Mouse (Mus musculus) thymus, postnatal 36 days (tissue): ENCODE data around the gene Stard13.

Experiments used
- DNase-seq, 2 experiments: peaks; one replicate each; pipeline ENCODE4 v3.0.0; 2022; ENCODE audit warnings: mixed read lengths in 2 of 2

Gene Stard13

DNA sequence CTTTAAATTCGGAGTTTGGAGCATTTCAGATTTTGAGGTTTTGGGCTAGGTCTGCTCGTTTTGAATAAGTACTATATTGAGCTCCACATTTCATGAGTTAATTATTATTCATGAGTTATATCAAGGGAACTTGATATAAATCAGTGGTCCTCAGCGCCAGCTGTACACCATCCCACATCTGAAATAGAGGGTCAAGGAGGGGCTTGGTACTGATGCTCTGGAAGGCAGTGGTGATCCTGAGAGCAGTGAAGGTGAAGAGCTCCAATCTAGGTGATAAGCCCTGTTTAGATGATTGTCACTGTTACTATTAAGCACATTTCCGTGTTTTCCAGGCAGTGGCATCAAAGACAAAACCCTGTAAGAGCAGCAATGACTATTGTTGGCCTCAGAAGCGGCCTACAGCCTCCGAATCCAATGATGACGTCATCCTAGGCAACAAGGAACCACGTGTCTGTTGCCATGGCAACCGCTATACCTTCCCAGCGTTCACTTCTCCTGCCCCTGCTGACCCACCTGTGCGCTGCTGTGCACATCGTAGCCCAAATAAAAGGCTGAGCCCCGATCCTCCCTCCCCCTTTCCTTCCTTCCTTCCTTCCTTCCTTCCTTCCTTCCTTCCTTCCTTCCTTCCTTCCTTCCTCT, 5.2 kb downstream of the Stard13 start:
- DNase-seq, result no peak

DNA sequence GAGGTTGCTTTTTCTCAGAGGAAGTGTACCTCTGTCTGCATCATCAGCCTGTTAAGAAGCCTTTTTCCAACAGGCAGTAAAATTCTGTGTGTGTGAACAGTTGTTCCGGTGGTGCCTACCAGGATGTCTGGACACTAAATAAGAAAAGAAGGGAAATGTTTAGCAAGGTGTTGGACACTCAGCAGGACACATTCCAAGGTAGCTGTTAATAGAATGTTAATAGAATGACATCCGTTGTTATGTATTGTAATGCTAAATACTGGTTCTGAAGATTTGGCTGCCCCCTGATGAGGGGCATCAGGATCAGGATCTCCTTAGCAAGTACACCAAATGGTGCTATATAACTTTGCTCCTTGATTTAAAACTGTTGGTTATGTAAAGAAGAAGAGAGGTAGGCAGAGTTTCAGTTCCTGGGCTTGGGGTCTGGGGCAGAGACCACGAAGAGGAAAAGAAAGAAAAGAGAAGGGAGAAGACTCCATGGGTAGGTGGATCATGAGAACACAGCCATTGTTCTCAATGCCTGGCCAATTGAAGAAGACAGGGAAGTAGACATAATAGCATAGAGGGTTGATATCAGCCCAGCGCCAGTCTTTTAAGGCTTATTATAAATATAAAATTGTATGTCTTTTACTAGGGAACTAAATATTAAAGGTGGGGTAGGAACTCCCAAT, 9.8 kb downstream of the Stard13 start:
- no peak for DNase-seq

DNA sequence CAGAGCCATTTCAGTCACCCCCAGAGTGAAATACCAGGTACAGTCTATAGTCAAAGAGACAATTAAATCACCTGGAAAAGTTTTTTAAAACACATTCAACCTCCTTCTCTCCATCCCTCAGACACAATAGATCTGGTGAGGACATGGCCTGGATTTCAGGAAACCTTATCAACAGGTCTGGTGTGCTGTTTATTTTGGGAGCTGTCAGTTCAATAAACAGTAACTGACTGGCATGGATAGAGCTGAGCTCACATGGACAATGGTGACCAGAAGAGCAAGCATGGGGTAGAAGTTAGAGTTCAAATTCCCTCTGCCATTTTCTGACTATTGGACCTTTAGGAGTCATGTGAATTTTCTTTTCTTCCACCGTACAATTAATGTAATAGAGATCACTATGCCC, 10.8 kb downstream of the Stard13 start:
- DNase-seq, result no peak

DNA sequence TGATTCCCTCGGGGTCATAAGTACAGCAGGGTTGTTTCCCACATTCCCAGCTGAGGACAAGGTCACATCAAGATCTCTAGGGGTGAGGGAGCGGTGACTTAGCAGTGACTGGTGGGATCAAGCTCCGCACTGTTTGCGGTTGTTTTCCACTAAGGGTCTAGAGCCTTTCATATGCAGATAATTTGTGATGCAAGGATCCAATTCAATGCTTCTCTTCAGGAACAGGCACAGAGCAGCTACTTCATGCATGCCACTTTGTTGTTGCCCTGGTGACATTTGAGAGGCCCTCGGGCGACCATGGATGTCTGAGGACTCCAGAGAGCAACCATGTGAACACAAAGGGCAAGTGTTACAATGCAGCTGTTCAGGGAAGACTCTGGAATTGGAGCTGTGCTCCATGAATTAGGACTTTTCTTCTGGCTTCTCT, 14.9 kb downstream of the Stard13 start:
- DNase-seq, result no peak

DNA sequence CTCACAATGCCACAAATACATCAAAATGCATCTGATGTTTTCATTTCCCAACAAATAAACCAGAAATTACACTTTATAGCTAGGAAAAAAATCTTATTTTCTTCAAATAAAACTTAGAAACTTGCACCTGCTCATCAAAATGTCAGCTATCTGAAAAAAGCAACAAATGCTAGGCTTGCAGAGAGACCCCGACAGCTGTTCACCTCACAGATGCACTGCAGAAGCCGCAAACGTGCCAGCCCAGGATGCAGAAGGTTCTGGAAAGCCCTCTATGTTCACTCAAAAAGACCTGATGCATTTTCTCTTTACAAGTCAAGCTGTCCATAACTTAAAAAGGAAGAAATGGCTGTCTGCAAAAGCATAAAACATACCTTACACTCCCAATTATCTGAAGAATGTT, 20.5 kb downstream of the Stard13 start:
- no peak for DNase-seq

DNA sequence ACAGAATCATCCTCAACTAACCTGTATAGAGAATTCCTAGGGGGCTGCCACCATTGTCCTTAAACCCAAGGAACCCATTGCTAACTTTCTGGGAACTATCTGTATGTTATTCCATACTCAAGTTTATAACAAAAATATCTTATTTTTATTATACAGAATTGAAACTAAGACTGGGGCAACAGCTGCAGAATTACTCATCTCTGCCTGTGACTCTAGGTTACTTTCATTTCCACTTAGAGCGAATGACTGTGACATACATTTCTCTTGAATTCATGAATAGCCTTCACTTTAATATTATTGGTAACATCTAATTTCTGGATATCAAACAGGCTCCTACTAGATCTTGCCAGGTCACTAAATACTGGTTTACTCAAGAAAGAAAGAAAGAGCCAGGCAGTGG, 22.8 kb downstream of the Stard13 start:
- no peak for DNase-seq

DNA sequence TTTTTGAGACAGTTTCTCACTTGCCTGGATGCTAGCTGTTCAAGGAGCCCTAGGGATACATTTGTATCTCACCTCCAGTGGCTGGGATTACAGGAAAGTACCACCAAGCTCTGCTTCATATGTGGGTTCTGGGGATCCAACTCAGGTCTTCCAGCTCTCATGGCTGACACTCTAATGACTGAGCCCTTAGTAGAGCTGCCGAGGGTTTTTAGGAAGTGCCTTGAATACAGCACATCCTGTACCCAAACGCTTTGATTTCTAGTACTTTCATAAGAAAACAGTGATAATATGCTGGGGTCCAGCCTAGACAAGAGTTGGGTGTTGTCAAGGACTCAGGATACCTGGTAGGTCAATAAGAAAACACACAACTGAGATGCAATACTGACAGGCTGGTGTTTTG, 23.6 kb downstream of the Stard13 start:
- no peak for DNase-seq

DNA sequence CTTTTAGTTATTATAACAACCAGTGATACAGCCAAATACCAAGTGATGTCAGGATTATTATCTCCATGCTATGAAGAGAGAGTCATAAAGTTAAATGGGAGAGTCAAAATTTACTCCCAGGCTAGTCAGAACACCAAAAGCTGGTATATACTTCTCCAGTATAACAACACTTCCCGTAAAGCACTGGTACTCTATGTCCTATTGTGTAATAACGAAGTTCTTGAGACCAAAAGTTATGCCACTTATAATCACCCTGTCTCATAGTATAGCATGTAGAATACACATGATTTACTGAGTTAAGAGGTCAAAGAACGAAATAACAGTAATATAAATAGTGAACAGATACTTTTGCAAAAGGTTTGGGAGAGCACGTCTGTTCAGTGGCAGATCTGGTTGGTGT, 28.6 kb downstream of the Stard13 start:
- no peak for DNase-seq

DNA sequence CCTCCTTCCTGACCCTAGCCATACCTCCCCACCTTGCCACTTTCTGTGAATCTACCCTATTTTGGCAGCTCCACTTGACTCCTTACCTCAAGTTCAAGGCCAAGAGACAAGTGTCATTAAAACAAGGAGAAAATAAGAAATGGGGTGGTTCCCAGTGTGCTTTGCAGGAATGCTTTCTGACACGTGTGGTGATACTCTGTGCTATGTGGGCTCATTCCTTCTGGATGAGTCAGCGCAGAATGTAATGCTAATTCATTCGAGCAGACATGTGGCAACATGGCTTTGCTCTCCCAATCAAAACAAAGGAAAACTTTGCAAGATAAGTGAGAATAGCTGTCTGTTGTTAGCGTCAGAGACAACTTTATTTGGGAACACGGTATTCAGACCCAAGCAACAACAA, 30.7 kb downstream of the Stard13 start:
- no peak for DNase-seq

DNA sequence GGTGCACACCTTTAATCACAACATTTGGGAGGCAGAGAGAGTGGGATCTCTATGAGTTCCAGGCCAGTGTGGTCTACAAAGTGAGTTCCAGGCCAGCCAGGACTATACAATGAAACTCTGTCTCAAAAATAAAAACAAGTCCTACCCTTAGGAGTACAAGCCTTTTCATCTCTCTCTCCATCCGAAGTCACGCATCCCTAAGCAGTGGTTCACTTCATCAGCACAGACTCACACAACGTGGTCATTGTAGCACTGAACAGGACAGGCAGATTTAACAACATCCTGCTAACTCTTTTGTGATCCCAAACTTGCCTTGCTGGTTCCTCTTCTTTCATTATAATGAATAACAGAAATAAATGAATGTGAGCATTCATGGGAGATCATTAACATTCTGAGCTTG, 32.4 kb downstream of the Stard13 start:
- no peak for DNase-seq

DNA sequence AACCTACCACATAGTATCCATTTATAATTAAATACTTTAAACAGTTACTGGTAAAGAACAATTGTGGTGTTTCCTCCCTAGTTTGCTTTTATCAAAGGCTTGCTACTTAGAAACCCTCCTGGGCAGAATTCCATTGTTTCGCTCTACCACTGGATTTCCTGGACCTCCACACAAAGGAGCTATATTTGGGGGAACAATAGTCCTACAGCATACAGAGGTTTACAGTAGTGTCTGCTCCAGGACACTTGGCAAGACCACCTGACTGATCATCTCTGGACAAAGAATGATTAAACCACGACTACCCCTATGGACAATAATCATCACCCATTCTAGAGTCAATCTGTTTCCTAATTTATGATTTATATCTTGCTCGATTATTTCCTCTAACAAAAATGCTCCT, 34.4 kb downstream of the Stard13 start:
- no peak for DNase-seq

DNA sequence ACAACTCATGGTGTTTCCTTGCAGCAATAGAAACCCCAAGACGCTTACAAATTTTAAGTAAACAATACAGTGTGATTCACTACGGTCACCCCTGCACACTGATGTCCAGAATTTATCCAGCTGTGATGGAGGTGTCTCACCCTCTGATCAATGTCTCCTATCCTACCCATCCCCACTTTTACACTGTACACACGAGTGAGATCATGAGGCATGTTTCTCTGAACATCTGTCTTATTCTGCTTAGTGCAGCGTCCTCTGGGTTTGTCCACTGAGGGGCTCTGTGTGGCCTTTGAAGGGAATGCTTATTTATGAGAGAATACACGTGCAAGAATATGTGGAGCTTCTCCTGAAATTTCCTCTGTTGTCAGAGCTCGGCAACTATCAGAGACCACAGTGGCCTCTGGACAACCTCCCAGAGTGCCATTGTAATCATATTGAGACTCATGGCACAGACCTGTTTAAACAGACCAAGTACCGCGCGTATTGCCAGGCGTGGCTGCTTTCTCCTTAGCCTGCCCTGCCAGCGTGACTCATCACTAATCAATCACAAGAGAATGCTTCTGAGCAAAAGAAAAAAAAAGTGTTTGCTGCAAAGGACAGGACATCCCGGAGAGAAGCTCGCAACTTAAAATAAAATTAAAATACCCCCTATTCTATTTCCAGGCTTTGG, 36.9 kb downstream of the Stard13 start:
- no peak for DNase-seq

DNA sequence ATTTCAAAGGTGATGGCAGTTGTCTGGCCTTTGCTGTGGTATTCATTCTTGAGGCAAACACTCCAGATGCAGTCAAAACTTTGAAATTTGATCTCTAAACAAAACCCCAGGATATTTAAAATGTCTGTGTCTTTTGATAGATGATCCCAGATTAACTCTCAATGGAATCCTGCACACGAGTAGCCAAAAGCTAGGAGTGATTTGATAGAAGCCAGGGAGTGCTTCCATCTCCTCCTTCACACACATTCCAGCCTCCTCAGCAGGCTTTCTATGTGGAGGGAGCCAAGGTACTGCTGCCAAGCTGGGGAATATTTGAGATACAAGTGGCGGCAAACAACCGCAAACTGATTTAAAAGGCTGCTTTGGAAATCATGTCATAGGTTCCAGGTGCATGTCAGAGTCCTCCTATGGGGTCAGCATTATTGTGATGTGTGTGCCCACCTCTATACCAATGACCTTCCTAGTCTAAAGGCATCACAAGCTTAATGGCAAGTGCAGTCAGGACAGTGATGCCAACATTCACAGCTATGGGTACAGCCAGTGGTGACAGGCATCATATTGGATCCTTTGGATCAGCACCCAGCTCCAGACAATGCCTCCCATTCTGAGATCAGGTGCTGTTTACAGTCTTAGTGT, 39.6 kb downstream of the Stard13 start:
- DNase-seq, result no peak

DNA sequence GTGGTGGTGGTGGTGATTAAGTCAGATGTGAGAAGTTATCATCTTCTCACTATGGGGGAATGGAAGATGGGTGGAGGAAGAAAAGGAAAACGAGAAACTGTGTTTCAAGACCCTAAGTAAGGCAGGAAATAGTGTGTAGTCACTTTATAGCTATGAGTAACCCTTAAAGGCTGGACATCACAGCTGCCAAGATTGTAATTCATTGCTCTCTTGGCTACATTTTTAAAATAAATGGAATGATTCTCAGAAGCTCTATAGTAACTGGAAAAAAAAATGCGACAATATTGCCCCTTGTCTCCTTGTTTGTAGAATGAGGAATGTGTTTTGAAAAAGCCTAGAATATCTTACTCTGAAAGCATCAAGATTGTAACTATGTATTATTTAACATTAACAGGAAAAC, 41.4 kb downstream of the Stard13 start:
- DNase-seq, result no peak

DNA sequence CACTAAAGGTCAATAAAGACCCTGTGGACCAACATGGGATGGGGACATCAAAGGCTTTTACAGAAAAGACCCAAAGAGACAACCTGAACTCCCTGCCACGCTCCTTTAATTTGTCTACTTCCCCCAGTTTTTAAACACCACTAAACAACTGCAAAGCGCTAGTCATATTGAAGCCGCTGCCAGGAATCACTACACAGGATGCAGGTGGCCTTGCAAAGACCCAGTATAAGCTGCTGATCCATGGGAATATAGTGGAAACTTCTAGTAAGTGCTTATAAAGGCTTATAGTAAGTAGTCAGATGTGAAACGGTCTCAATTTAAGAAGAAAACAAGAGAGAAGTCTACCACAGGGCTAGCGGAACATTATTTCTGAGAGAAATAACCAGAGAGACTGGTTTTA, 42.9 kb downstream of the Stard13 start:
- DNase-seq, result no peak

DNA sequence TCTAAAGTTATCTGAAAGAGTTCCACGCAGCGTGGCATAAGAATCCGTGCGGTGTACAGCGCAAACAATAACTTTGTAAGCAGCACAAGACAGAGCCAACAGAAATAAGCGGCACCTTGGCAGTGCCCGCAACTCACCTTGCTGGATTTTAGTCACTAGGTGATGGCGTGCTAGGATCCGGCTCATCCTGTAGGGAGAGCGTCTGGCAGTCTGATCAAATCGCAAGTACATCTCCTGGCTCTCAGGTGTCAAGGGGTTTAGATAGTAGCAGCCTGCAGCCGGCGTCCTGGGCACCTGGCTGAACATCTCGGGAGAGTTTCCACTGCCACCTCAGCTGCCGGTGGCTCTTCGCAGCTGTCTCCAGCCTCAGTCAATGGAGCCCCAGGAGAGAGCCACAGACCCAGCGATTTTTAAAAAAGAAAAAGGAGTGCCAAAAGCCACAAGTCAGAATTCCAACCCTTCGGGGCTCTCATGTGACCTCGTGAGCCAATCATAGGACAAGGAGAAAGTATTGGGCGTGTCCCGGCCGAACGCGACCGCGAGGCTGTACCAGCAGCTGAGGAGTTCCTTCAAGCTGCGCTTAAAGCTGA, 43.8 kb downstream of the Stard13 start:
- DNase-seq, result peak; percentile 5 to 17

DNA sequence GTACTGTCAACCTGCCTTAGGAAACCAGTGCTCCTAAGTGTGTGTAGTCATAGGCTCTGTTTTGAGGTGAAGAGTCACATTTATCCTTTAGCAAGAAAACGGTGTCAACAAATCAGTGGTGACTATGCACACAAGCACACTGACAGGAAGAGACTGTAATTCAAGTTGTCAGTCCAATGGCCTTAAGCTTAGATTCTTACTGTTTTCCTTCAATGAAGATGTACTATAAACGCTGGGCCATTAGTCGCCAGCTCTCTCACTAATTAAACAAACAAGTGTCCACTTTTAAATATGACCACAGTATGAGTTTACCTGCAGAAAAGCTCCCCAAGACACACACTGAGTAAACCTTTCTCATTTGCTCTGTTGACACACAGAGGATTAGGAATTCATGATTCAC, 44.3 kb downstream of the Stard13 start:
- no peak for DNase-seq

DNA sequence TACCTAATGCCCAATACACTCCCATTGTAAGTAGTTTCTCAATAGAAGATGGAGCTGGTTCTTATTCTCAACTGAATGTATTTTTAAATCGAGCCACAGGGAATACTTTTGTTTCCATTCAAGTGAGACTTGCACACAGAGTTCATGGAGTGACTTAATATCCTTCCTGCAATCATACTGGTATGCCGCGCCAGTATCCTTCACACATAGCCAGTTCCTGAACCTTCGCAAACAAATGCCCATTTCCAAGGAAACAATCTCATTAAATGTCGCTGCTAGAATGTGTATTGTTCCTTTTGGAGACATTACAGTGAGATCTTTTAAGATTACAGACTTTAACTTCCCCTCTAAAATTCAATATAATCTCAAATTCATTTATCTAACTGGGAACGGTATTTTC, 45.0 kb downstream of the Stard13 start:
- DNase-seq, result no peak

DNA sequence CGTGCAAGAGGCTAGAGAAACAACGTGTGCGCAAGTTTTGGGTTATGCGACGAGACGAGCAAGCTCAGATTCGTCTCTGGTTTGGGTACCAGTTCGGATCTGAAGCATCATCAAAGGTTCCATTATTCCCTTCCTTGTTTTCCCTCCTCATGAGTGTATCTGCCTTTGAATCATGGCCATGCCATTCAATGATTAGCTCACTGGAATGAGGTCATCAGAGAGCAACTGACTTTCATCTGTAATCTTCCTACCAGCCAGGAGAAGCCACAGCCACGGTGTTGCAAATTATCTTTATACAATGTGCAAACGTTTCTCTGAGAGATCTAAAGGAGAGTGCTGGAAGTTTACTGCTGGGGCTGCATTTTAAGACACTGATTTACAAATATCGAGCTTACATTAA, 46.3 kb downstream of the Stard13 start:
- DNase-seq, result no peak

DNA sequence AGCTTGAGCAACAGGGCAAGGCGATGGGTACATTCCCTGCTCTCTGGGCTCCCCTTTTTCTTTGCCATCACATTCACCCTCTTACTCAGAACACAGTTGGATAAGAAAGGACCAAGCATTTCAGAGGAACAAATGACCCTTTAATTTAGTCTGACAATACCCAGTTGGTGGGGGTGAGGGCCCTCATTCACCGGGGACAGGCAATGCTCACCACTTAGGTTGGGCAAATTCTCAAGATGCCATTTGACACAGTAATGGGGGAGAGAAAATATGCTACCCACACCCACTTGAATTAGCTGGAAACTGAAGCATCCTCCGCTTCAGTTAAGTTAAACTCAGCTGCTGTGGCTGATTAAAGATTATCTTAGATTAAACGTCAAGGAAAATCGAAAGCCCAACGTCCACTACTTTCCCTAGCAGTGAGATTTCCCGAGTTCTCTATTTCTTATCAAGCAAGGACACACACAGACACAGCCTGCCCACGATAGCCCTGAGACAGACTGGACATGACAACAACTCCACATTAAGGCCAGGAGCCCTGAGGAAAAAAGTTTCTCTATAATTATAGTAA, 48.3 kb downstream of the Stard13 start:
- DNase-seq, result no peak

DNA sequence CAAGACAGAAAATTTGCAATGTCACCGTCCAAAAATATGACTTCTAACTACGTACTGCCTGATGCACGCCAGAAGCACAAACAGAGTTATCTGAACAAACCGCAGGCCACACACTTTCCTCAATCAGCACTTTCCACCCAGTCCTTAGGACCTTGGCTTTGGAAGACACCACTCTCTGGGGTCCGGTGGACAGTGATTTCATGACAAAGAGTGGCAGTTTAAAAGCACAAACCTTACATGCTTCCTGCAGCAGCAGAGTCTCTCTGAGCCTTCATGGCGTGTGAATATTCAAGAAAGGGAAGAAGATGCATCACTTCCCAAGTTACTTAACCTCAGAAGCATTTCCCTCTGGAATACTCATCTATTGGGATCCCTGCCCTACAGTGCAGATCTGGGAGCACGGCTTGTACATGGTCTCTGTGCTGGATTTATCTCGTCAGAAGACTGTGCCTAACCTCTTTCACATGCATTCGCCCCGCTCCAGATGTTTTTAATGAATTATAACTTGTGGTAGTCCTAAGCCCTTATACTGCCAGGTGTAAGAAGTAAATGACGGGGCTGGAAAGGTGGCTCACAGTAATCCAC, 49.9 kb downstream of the Stard13 start:
- no peak for DNase-seq

DNA sequence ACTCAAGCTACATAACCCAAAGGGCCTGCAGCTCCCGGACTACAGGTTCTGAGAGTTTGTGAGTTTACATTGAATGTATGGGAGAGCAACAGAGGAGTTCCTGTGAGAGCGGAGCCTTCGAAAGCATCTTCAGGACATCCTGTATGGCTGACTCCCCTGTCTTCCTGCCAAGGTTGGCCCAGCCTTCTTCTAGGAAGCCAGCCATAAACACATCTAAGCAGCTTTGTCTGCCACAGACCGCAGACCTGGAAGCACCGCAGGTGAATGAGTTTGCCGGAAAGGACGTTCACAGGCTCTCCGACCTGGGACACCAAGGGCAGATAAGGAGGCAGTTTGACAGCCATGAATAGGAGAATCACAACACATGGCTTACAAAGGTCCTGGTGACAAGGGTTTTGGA, 52.3 kb downstream of the Stard13 start:
- DNase-seq, result no peak
